Mouse (Mus musculus) MEL (cell line): ENCODE results near the gene Pop5. TPM values are rescaled to one million over a fixed set of nuclear protein-coding genes. Genes with fewer than 3 reads are reported as not detected.
A peak's percentile ranks its signal among the peaks of the same experiment; 100 is the strongest.

Source experiments
- DNase-seq: peaks from one replicate; pipeline ENCODE4 v3.0.0; 2011; ENCODE audit warnings: low read depth, low spot score
- H3K27ac ChIP-seq: 2 replicates; pipeline ENCODE4 v1.5.1; 2012; ENCODE audit warnings: low read depth, mild to moderate bottlenecking, control low read depth, low read length, moderate library complexity; ENCODE audit not compliant: control insufficient read depth
- H3K27me3 ChIP-seq, 2 experiments: fragments of 150-350 bp in 1 of 2; sonication (generic) in 1 of 2; 2 replicates each; pipeline ENCODE4 v1.6.1; 2012; ENCODE audit warnings: low read length in 2 of 2, mild to moderate bottlenecking in 2 of 2, improper control_type of control experiment in 1 of 2, moderate library complexity in 1 of 2; ENCODE audit not compliant: insufficient read depth in 2 of 2, control insufficient read depth in 1 of 2
- H3K36me3 ChIP-seq, 2 experiments: 2 replicates each; pipeline ENCODE4 v1.6.1; 2012 to 2014; ENCODE audit warnings: low read length in 2 of 2, improper control_type of control experiment in 1 of 2, inconsistent platforms in 1 of 2, mild to moderate bottlenecking in 1 of 2; ENCODE audit not compliant: insufficient read depth in 2 of 2, control insufficient read depth in 1 of 2
- H3K4me1 ChIP-seq, 2 experiments: fragments of 150-350 bp in 1 of 2; sonication (generic) in 1 of 2; 2 replicates each; pipeline ENCODE4 v1.6.1; 2012; ENCODE audit warnings: low read length in 2 of 2, improper control_type of control experiment in 1 of 2, mild to moderate bottlenecking in 1 of 2; ENCODE audit not compliant: insufficient read depth in 2 of 2, control insufficient read depth in 1 of 2
- H3K4me3 ChIP-seq, 2 experiments: fragments of 150-350 bp in 1 of 2; sonication (generic) in 1 of 2; 2 replicates each; pipeline ENCODE4 v1.5.1; 2012; ENCODE audit warnings: low read depth in 2 of 2, low read length in 2 of 2, mild to moderate bottlenecking in 2 of 2, moderate library complexity in 2 of 2, control low read depth in 1 of 2, improper control_type of control experiment in 1 of 2; ENCODE audit not compliant: control insufficient read depth in 1 of 2, insufficient read depth in 1 of 2
- H3K79me2 ChIP-seq: 2 replicates; pipeline ENCODE4 v1.6.1; 2012; ENCODE audit warnings: mild to moderate bottlenecking, low read length, moderate library complexity; ENCODE audit not compliant: control insufficient read depth, poor library complexity, insufficient read depth
- H3K9ac ChIP-seq: 2 replicates; pipeline ENCODE4 v1.6.1; 2012; ENCODE audit warnings: low read depth, mild to moderate bottlenecking, control low read depth, low read length, moderate library complexity; ENCODE audit not compliant: control insufficient read depth, poor library complexity, severe bottlenecking
- H3K9me3 ChIP-seq: fragments of 150-350 bp; sonication (generic); replicated peaks from 2 replicates; pipeline ENCODE4 v1.6.1; 2012; ENCODE audit warnings: mild to moderate bottlenecking, low read length, improper control_type of control experiment, moderate library complexity; ENCODE audit not compliant: insufficient read depth
- BHLHE40 ChIP-seq: IDR thresholded peaks from 2 replicates; pipeline ENCODE4 v1.6.1; 2012; ENCODE audit warnings: low read depth, mild to moderate bottlenecking, inconsistent platforms, low read length, improper control_type of control experiment, borderline replicate concordance
- CHD1 ChIP-seq: IDR thresholded peaks from 2 replicates; pipeline ENCODE4 v1.6.1; 2012; ENCODE audit warnings: low read depth, mild to moderate bottlenecking, inconsistent platforms, low read length, improper control_type of control experiment
- CHD2 ChIP-seq: IDR thresholded peaks from 2 replicates; pipeline ENCODE4 v1.6.1; 2011; ENCODE audit warnings: low read length, improper control_type of control experiment
- CTCF ChIP-seq, 3 experiments: IDR thresholded peaks in 2 of 3; conservative IDR thresholded peaks in 1 of 3; 2 replicates each; pipeline ENCODE4 v1.5.1; 2011 to 2012; ENCODE audit warnings: low read length in 3 of 3, low read depth in 2 of 3, mild to moderate bottlenecking in 2 of 3, improper control_type of control experiment in 1 of 3, inconsistent platforms in 1 of 3, mixed read lengths in 1 of 3, moderate library complexity in 1 of 3; ENCODE audit not compliant: control insufficient read depth in 1 of 3, insufficient read depth in 1 of 3, poor library complexity in 1 of 3, severe bottlenecking in 1 of 3
- E2F4 ChIP-seq: IDR thresholded peaks from 2 replicates; pipeline ENCODE4 v1.6.1; 2011; ENCODE audit warnings: low read depth, low read length, improper control_type of control experiment, borderline replicate concordance
- ELF1 ChIP-seq: IDR thresholded peaks from 2 replicates; pipeline ENCODE4 v1.6.1; 2014; ENCODE audit warnings: low read depth, mild to moderate bottlenecking, inconsistent platforms, low read length, improper control_type of control experiment, moderate library complexity
- EP300 ChIP-seq, 2 experiments: IDR thresholded peaks; 2 replicates each; pipeline ENCODE4 v1.6.1; 2011; ENCODE audit warnings: improper control_type of control experiment in 2 of 2, low read length in 2 of 2, low read depth in 1 of 2, mild to moderate bottlenecking in 1 of 2
- GABPA ChIP-seq: IDR thresholded peaks from 2 replicates; pipeline ENCODE4 v1.6.1; 2012; ENCODE audit warnings: low read depth, mild to moderate bottlenecking, inconsistent platforms, low read length, improper control_type of control experiment, moderate library complexity
- GATA1 ChIP-seq: IDR thresholded peaks from 2 replicates; pipeline ENCODE4 v1.6.1; 2011; ENCODE audit warnings: low read depth, low read length, improper control_type of control experiment
- HCFC1 ChIP-seq: IDR thresholded peaks from 2 replicates; pipeline ENCODE4 v1.6.1; 2012; ENCODE audit warnings: low read depth, mild to moderate bottlenecking, inconsistent platforms, low read length, improper control_type of control experiment, moderate library complexity
- JUND ChIP-seq: IDR thresholded peaks from 2 replicates; pipeline ENCODE4 v1.6.1; 2011; ENCODE audit warnings: low read depth, mild to moderate bottlenecking, improper control_type of control experiment, low read length
- KAT2A ChIP-seq: conservative IDR thresholded peaks from 2 replicates; pipeline ENCODE4 v1.6.1; 2012; ENCODE audit warnings: low read depth, low read length, improper control_type of control experiment, inconsistent platforms
- MAFK ChIP-seq: IDR thresholded peaks from 2 replicates; pipeline ENCODE4 v1.6.1; 2011; ENCODE audit warnings: low read depth, mild to moderate bottlenecking, low read length, improper control_type of control experiment, borderline replicate concordance
- MAX ChIP-seq: IDR thresholded peaks from 2 replicates; pipeline ENCODE4 v1.6.1; 2011; ENCODE audit warnings: low read length, improper control_type of control experiment
- MAZ ChIP-seq: IDR thresholded peaks from 2 replicates; pipeline ENCODE4 v1.6.1; 2012; ENCODE audit warnings: low read depth, mild to moderate bottlenecking, inconsistent platforms, low read length, improper control_type of control experiment
- MEF2A ChIP-seq: IDR thresholded peaks from 2 replicates; pipeline ENCODE4 v1.6.1; 2014; ENCODE audit warnings: low read depth, mild to moderate bottlenecking, inconsistent platforms, low read length, improper control_type of control experiment; ENCODE audit not compliant: poor library complexity, insufficient replicate concordance, severe bottlenecking; ENCODE audit errors: extremely low read depth
- MXI1 ChIP-seq: IDR thresholded peaks from 2 replicates; pipeline ENCODE4 v1.6.1; 2011; ENCODE audit warnings: mild to moderate bottlenecking, low read depth, low read length, improper control_type of control experiment
- MYB ChIP-seq: IDR thresholded peaks from 2 replicates; pipeline ENCODE4 v1.6.1; 2011; ENCODE audit warnings: mild to moderate bottlenecking, low read depth, low read length, improper control_type of control experiment
- MYC ChIP-seq: IDR thresholded peaks from 2 replicates; pipeline ENCODE4 v1.6.1; 2011; ENCODE audit warnings: low read depth, mild to moderate bottlenecking, low read length, improper control_type of control experiment, moderate library complexity
- NELFE ChIP-seq: IDR thresholded peaks from 2 replicates; pipeline ENCODE4 v1.6.1; 2011; ENCODE audit warnings: low read depth, low read length, improper control_type of control experiment
- NRF1 ChIP-seq: IDR thresholded peaks from 2 replicates; pipeline ENCODE4 v1.6.1; 2014; ENCODE audit warnings: low read depth, mild to moderate bottlenecking, inconsistent platforms, low read length, improper control_type of control experiment, moderate library complexity; ENCODE audit not compliant: poor library complexity, insufficient read depth, severe bottlenecking
- POLR2A ChIP-seq, 2 experiments: IDR thresholded peaks; 2 replicates each; pipeline ENCODE4 v1.6.1; 2011 to 2012; ENCODE audit warnings: low read length in 2 of 2, mild to moderate bottlenecking in 2 of 2, control low read depth in 1 of 2, improper control_type of control experiment in 1 of 2, low read depth in 1 of 2, moderate library complexity in 1 of 2; ENCODE audit not compliant: control insufficient read depth in 1 of 2, insufficient read depth in 1 of 2, poor library complexity in 1 of 2
- POLR2AphosphoS2 ChIP-seq: IDR thresholded peaks from 2 replicates; pipeline ENCODE4 v1.6.1; 2011; ENCODE audit warnings: low read length, improper control_type of control experiment
- POLR2AphosphoS5 ChIP-seq: IDR thresholded peaks from 2 replicates; pipeline ENCODE4 v1.6.1; 2012; ENCODE audit warnings: low read depth, borderline replicate concordance, mild to moderate bottlenecking, inconsistent platforms, low read length, moderate library complexity, mixed read lengths
- RAD21 ChIP-seq: IDR thresholded peaks from 2 replicates; pipeline ENCODE4 v1.6.1; 2011; ENCODE audit warnings: mild to moderate bottlenecking, low read depth, low read length, improper control_type of control experiment
- RCOR1 ChIP-seq: IDR thresholded peaks from 2 replicates; pipeline ENCODE4 v1.6.1; 2012; ENCODE audit warnings: low read depth, mild to moderate bottlenecking, inconsistent platforms, low read length, improper control_type of control experiment
- SIN3A ChIP-seq: IDR thresholded peaks from 2 replicates; pipeline ENCODE4 v1.6.1; 2012; ENCODE audit warnings: low read length, improper control_type of control experiment, inconsistent platforms
- TAL1 ChIP-seq: IDR thresholded peaks from 2 replicates; pipeline ENCODE4 v1.6.1; 2012; ENCODE audit warnings: mild to moderate bottlenecking, inconsistent platforms, low read length, moderate library complexity, mixed read lengths
- TBP ChIP-seq: IDR thresholded peaks from 2 replicates; pipeline ENCODE4 v1.8.0; 2011; ENCODE audit warnings: low read depth, low read length, improper control_type of control experiment
- TCF12 ChIP-seq: IDR thresholded peaks from 2 replicates; pipeline ENCODE4 v1.6.1; 2014; ENCODE audit warnings: low read depth, mild to moderate bottlenecking, inconsistent platforms, low read length, improper control_type of control experiment, moderate library complexity
- UBTF ChIP-seq: IDR thresholded peaks from 2 replicates; pipeline ENCODE4 v1.6.1; 2012; ENCODE audit warnings: low read depth, mild to moderate bottlenecking, inconsistent platforms, low read length, improper control_type of control experiment, moderate library complexity, borderline replicate concordance; ENCODE audit not compliant: insufficient read depth
- USF1 ChIP-seq: IDR thresholded peaks from 2 replicates; pipeline ENCODE4 v1.6.1; 2014; ENCODE audit warnings: low read depth, mild to moderate bottlenecking, inconsistent platforms, low read length, improper control_type of control experiment, moderate library complexity
- USF2 ChIP-seq, 2 experiments: IDR thresholded peaks; 2 replicates each; pipeline ENCODE4 v1.6.1; 2011 to 2012; ENCODE audit warnings: improper control_type of control experiment in 2 of 2, low read length in 2 of 2, borderline replicate concordance in 1 of 2, inconsistent platforms in 1 of 2, low read depth in 1 of 2, mild to moderate bottlenecking in 1 of 2; ENCODE audit not compliant: insufficient read depth in 1 of 2
- ZKSCAN1 ChIP-seq: IDR thresholded peaks from 2 replicates; pipeline ENCODE4 v1.6.1; 2012; ENCODE audit warnings: low read depth, mild to moderate bottlenecking, inconsistent platforms, low read length, improper control_type of control experiment, moderate library complexity
- ZMIZ1 ChIP-seq: IDR thresholded peaks from 2 replicates; pipeline ENCODE4 v1.6.1; 2012; ENCODE audit warnings: low read depth, mild to moderate bottlenecking, inconsistent platforms, low read length, improper control_type of control experiment, moderate library complexity
- ZNF384 ChIP-seq: IDR thresholded peaks from 2 replicates; pipeline ENCODE4 v1.6.1; 2012; ENCODE audit warnings: low read depth, mild to moderate bottlenecking, inconsistent platforms, low read length, improper control_type of control experiment
- polyA plus RNA-seq, 2 experiments: library from polyadenylated mRNA; stranded (reverse) in 1 of 2; unstranded in 1 of 2; fragments of >175 nt in 1 of 2; fragments of >200 nt in 1 of 2; gene quantifications; 2 replicates each; pipeline versions ENCODE4 v1.2.1 to v1.2.4; 2012; ENCODE audit warnings: low replicate concordance in 2 of 2, low read depth in 1 of 2; ENCODE audit not compliant: insufficient read length in 2 of 2, insufficient read depth in 1 of 2, missing spikeins in 1 of 2
- total RNA-seq: library from RNA; depleted of rRNA; stranded (reverse); fragments of 300-350 nt; gene quantifications from 2 replicates; pipeline ENCODE4 v1.2.3, GENCODE M21; 2012

The Pop5 gene
- total and polyA plus RNA-seq, 3 experiments = 103 to 388 (median 208) TPM

DNA sequence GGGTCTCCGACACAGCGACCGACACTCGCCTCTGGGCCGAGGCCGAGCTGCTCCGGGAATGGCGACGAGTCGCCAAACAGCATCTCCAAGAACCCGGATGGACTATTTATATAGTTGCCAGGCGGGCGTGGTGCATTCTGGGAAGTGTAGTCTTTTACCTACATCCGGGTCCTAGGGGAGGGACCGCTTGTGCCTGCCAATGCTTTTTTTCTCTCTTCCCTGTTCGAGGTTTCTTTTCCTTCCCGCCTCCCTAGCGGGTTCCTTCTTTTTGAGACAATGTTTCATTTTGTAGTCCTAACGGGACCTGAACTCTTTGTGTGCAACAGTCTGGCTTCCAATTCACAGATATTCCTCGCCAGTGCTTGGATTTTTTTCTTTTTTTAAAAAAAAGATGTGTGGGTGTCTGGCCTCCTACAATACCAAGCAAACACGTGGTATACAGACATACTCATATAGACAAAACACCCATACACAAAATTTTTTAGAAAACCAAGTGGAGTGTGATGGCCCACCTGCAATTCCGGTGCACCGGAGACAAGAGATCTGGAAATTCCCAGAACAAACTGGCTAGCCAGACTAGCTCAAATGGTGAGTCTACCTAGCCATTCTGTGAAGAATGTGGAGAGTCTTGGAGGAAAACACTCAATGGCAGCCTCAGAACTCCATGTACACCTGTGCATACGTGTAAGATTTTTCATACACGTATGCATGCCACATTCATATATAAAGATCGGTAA is 37.3 kb downstream of the Pop5 start, which contains the start of gene Rnf10:
Gene Rnf10, minus strand, starts transcription at position 87 of the 737 bp plus-strand sequence.
- Histone ChIP-seq H3K4me1 (peaks cover 12 to 28% of the 10 kb centered on the region in 2 experiments), H3K27ac (peak within 1 kb of the TSS; percentile 88), H3K27me3 (no peaks in the 10 kb centered on the region), H3K36me3 (peaks cover 6 to 27% of the 10 kb centered on the region in 2 experiments; a peak in 3 of 4 replicates), H3K4me3 (peak within 1 kb of the TSS; percentile 84 to 92), H3K9me3 (no peaks in the 10 kb centered on the region), H3K79me2 (peaks cover 40% of the 10 kb centered on the region), H3K9ac (peak within 1 kb of the TSS; percentile 95)
- DNase-seq = peak; percentile 97
- TF ChIP-seq ZNF384 (peak; percentile 89), MAZ (no peak), ELF1 (peak; percentile 97), SIN3A (peak; percentile 90), EP300 (IDR thresholded peaks at IDR 0.05; ENCODE audit: low read depth in 1 of 2, low read length in 2 of 2) (no peak), E2F4 (no peak), JUND (no peak), MEF2A (peak; percentile 42; the same call in 1 of the 2 replicates), HCFC1 (peak; percentile 97), NRF1 (no peak), CHD1 (0 out of 2 replicates have a peak, but pooled peaks have one; percentile 30), CTCF (IDR thresholded peaks at IDR 0.05 in 2 of 3, conservative IDR thresholded peaks at IDR 0.05 in 1 of 3; ENCODE audit: control insufficient read depth in 1 of 3, insufficient read depth in 1 of 3, low read depth in 2 of 3, low read length in 3 of 3, poor library complexity in 1 of 3, severe bottlenecking in 1 of 3) (no peak), MYC (no peak), USF2 (IDR thresholded peaks at IDR 0.05; ENCODE audit: borderline replicate concordance in 1 of 2, insufficient read depth in 1 of 2, low read depth in 1 of 2, low read length in 2 of 2) (no peak), ZKSCAN1 (no peak), TAL1 (no peak), POLR2AphosphoS2 (peak; percentile 90), NELFE (peak; percentile 99), TCF12 (peak; percentile 54), POLR2A (IDR thresholded peaks at IDR 0.05; ENCODE audit: control insufficient read depth in 1 of 2, insufficient read depth in 1 of 2, low read depth in 1 of 2, low read length in 2 of 2, poor library complexity in 1 of 2) (peak; percentile 96 to 98), MAFK (no peak), MYB (no peak), MAX (peak; percentile 78), USF1 (no peak), BHLHE40 (no peak), POLR2AphosphoS5 (0 out of 2 replicates have a peak, but pooled peaks have one; percentile 46), MXI1 (peak; percentile 77), RAD21 (no peak), TBP (peak; percentile 99), CHD2 (no peak; the same call in 1 of the 2 replicates), GABPA (no peak), ZMIZ1 (peak; percentile 97), GATA1 (no peak), UBTF (no peak), KAT2A (peak; percentile 90), RCOR1 (no peak)
